Mouse (Mus musculus) right cerebral cortex, postnatal 25 days (tissue): ENCODE measurements around the gene Hivep1.

Source experiments
- DNase-seq: peaks from one replicate; pipeline ENCODE4 v3.0.0; 2022

The Hivep1 gene

GRCm38 (mm10) chr13:42233741-42234419 is 182.1 kb downstream of the Hivep1 start:
- DNase-seq, result no peak

- DNase-seq, result no peak
These were observed 186.7 kb downstream of the Hivep1 start for GRCm38 (mm10) chr13:42238520-42238919.

GRCm38 (mm10) chr13:42242131-42242530 is 190.3 kb downstream of the Hivep1 start:
- DNase-seq, result no peak
